Mouse (Mus musculus): ENCODE data around the gene Csf2rb. TPM values are rescaled to one million over a fixed set of nuclear protein-coding genes. Genes with fewer than 3 reads are reported as not detected.
A peak's percentile ranks its signal among the peaks of the same experiment; 100 is the strongest.
"Not testable (repeated sequence)": the region's sequence is repeated elsewhere in the genome, so short reads cannot be mapped to it uniquely, and the experiment has no call there.

Gene Csf2rb
- total RNA-seq, 2 experiments from 2014 or later = 1.9 to 2.3 TPM

DNA sequence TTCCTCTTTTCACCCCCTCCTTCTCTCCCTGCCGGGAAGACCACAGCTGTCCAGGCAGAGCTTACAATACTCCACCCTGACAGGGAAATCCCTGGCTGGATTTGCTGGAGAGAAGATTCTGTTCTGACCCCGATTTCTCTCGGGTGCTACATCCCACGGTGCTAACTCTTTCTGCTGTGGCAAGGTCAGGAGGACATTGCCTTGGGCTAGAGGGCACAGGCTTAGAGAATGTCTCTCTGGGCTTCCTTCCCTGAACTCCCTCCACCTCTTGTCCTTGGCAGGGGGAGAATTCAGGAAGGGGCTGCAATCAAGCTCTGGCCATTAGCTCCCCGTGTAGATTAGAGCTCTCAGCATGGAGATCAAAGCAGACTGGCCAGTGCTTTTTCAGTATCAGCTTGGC, 15.7 kb upstream of the Csf2rb start:
- Histone ChIP-seq H3K4me3 (no peak overlapping the region), H3K27ac (no peak overlapping the region)
- intact Hi-C loops (cut with DNase I) = no loop called here
- TF ChIP-seq CTCF (IDR thresholded peaks at IDR 0.05) = no peak
- DNase-seq (ENCODE audit: extremely low spot score in 1 of 2, low spot score in 2 of 2) = no peak

DNA sequence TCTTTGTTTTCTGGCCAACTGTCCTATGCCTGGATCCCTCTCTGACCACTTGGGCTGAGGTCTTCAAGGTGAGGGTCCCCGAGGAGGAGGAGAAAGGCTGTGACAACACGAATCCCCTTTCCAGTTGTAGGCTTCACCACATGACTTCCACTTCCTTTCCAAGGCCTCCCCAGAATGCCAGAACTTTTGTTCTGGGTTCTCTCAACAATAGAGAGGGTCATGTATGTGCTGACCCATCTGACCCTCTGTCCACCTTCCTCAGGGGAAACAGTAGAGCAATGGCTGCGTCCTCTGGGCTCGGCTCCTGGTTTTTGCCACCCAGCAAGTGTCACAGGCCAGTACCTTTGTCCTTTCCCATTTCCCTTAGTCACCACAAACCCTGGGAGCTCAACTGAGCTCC, 14.6 kb upstream of the Csf2rb start:
- Histone ChIP-seq H3K27ac (no peak overlapping the region), H3K4me3 (no peak overlapping the region)
- intact Hi-C loops (cut with DNase I) = no loop called here
- no peak for DNase-seq (ENCODE audit: extremely low spot score in 1 of 2, low spot score in 2 of 2)
- no peak for TF ChIP-seq CTCF (IDR thresholded peaks at IDR 0.05)

- H3K4me3 ChIP-seq; DNase-seq (ENCODE audit: extremely low spot score in 1 of 2, low spot score in 2 of 2); intact Hi-C loops (cut with DNase I); H3K27ac ChIP-seq: not testable (repeated sequence)
Measured at GRCm38 (mm10) chr15:78312421-78313233, 12.9 kb upstream of the Csf2rb start.

GRCm38 (mm10) chr15:78313659-78314058, 11.9 kb upstream of the Csf2rb start:
- intact Hi-C loops (cut with DNase I); H3K4me3 ChIP-seq; H3K27ac ChIP-seq; DNase-seq (ENCODE audit: extremely low spot score in 1 of 2, low spot score in 2 of 2): not testable (repeated sequence)

- H3K4me3 ChIP-seq; H3K27ac ChIP-seq; DNase-seq (ENCODE audit: extremely low spot score in 1 of 2, low spot score in 2 of 2); intact Hi-C loops (cut with DNase I): not testable (repeated sequence)
Measured at GRCm38 (mm10) chr15:78318338-78319171, 7.0 kb upstream of the Csf2rb start.

DNA sequence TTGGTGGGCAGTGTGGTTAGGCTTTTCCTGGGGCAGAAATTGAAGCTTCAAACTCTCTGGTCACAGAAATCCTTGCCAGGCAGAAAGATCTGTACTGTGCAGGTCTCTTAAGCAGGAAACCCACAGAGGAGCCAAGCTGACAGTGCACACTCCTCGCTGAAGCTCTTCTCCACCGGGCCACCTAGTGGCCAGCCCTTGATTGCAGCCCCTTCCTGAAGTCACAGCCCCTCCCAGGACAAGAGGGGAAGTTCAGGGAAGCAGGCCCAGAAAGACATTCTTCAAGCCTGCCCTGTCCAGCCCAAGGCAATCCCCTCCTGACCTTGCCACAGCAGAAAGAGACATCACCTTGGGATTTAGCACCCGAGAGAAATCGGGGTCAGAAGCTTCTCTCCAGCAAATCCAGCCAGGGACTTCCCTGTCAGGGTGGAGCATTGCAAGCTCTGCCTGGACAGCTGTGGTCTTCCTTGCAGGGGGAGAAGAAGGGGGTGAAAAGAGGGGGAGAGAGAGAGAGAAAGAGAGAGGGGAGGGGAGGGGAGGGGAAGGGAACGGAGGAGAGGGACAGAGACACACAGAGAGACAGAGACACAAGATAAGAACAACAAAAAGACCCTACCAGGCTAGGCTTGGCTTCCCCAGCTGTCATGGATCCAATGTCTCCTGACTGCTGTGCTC, 4.6 kb upstream of the Csf2rb start:
- no peak overlapping the region for H3K27ac ChIP-seq
- peak; percentile 83 for TF ChIP-seq CTCF (IDR thresholded peaks at IDR 0.05)
- H3K4me3 ChIP-seq = no peak overlapping the region
- intact Hi-C loops (cut with DNase I) = loop anchor here (1.0 to 5.0 kb wide), 2 partner anchors 64 to 134 kb away; no protein-coding TSS in a partner anchor
- peak; percentile 55 to 70 for DNase-seq (ENCODE audit: extremely low spot score in 1 of 2, low spot score in 2 of 2)

GRCm38 (mm10) chr15:78323366-78323765, 2.2 kb upstream of the Csf2rb start:
- intact Hi-C loops (cut with DNase I) = loop anchor here (5.0 kb wide), 1 partner anchor 136 kb away; no protein-coding TSS in a partner anchor
- Histone ChIP-seq H3K4me3 (no peak overlapping the region), H3K27ac (no peak overlapping the region)
- no peak for TF ChIP-seq CTCF (IDR thresholded peaks at IDR 0.05)
- DNase-seq (ENCODE audit: extremely low spot score in 1 of 2, low spot score in 2 of 2) = no peak

DNA sequence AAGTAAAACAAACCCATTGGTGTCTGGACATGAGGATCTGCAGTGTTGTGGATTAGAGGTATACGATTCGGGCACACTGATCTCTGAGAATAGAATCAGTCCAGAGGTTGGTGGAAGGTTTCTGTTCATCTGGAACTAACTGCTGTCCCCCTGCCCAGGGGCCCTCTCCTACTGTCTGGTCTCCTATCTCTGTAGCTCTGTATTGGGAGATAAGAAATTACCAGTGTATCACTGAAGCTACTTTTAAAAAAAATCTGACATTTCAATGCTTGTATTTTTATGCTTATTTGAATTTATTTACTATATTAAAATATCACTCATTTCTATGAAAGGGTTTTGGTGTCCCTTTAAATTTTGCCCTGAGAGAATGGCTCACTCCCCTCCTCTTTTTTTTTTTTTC, 1.3 kb upstream of the Csf2rb start:
- no peak for DNase-seq (ENCODE audit: extremely low spot score in 1 of 2, low spot score in 2 of 2)
- no peak for TF ChIP-seq CTCF (IDR thresholded peaks at IDR 0.05)
- no peak overlapping the region for H3K4me3 ChIP-seq
- no peak overlapping the region for H3K27ac ChIP-seq
- intact Hi-C loops (cut with DNase I) = loop anchor here (5.0 kb wide), 1 partner anchor 137 kb away; no protein-coding TSS in a partner anchor

- Histone ChIP-seq H3K27ac (no peak overlapping the region), H3K4me3 (no peak overlapping the region)
- intact Hi-C loops (cut with DNase I) = no loop called here
- no peak for TF ChIP-seq CTCF (IDR thresholded peaks at IDR 0.05)
- no peak for DNase-seq (ENCODE audit: extremely low spot score in 1 of 2, low spot score in 2 of 2)
Measured at GRCm38 (mm10) chr15:78326747-78327146, 1.2 kb downstream of the Csf2rb start.

DNA sequence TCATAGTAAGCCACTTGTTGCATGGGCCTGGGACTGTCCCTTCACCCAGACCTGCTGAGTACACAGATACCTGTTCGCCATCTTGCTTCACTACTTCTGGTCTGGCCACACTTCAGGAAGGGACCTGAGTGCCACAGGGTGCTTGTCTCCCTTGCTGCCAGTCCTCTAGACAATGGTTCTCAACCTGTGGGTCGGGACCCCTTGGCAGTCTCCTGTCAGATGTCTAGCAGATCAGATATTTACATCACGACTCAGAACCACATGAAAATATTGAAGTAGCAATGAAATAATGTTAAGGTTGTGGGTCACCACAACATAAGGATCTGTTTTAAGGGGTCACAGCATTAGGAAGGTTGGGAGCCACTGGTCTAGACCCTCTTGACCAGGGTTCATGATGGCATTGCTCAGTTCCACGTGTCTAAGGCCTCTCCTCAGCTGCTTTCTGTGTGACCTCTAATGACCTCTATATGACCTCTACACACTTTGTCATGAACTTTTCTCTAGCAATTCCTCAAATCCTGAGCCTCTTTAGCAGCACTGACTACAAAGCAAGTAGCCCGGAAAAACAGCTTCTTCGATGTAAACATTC, 2.3 kb downstream of the Csf2rb start:
- intact Hi-C loops (cut with DNase I); H3K27ac ChIP-seq; DNase-seq (ENCODE audit: extremely low spot score in 1 of 2, low spot score in 2 of 2); H3K4me3 ChIP-seq: not testable (repeated sequence)

GRCm38 (mm10) chr15:78328520-78329097, 3.1 kb downstream of the Csf2rb start:
- Histone ChIP-seq H3K27ac (no peak overlapping the region), H3K4me3 (no peak overlapping the region)
- no peak for TF ChIP-seq CTCF (IDR thresholded peaks at IDR 0.05)
- intact Hi-C loops (cut with DNase I) = no loop called here
- no peak for DNase-seq (ENCODE audit: extremely low spot score in 1 of 2, low spot score in 2 of 2)

- intact Hi-C loops (cut with DNase I); H3K4me3 ChIP-seq; H3K27ac ChIP-seq; DNase-seq (ENCODE audit: extremely low spot score in 1 of 2, low spot score in 2 of 2): not testable (repeated sequence)
Measured at GRCm38 (mm10) chr15:78329972-78330371, 4.4 kb downstream of the Csf2rb start.

Measured in left cerebral cortex, adult 2 months (tissue).